Mouse (Mus musculus): ENCODE measurements around the gene Cep112. TPM values are rescaled to one million over a fixed set of nuclear protein-coding genes. Genes with fewer than 3 reads are reported as not detected.

Cep112 gene
- 14.4 and 16.6 TPM in 2 replicates for polyA plus RNA-seq (2015; fragmentation: Nextera tagmentation; extraction: Ambion mirVana)

DNA sequence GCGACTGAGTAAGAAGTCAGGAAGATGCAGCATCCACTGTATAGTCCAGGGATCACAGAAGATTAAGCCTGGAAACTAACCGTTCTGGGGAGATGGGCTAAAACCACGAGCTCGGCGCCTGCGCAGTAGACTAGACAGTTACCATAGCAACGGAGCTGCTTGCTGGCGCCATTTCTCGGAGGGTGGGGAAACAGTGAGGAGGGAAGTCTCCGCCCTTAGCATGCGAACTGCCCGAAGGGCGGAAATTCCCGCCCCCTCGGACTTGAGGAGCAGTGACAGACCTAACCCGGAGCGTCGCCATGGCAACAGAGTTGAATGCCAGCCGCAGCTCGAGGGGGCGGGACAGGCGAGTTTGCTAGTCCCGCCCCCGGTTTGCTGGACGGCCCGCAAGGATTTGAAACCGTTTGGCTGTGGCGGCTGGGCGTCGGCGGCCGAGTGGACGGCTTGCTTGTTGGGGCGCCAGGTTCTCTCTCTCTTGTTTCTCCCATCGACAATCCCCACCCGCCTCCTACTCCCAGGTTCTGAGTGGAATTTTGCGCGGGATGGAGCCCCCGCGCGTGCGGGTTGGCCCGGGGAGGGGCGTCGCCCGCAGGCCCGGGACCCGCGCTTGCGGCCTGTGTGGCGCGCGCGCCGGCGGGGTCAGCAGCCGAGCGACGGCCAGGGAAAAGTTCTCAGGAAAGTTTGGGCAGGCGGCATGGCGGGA, at the start of gene Cep112:
Cep112 (plus strand) TSS at position 304 of the 703 bp plus-strand sequence.
- no peaks in the 10 kb centered on the region for H3K36me3 ChIP-seq
- peak within 1 kb of the TSS; percentile 29; the same call in 1 of the 2 replicates for H3K27ac ChIP-seq (replicated peaks)

GRCm38 (mm10) chr11:108376815-108377214, 48.2 kb upstream of the Cep112 start:
- no peaks in the 10 kb centered on the region for H3K36me3 ChIP-seq
- ATAC-seq (ENCODE audit: insufficient number of reproducible peaks, low FRiP score, low TSS enrichment, low read depth), result no peak
- no peaks in the 10 kb centered on the region for H3K9me3 ChIP-seq (replicated peaks)
- H3K4me2 ChIP-seq (replicated peaks), result no peak overlapping the region
- H3K4me1 ChIP-seq, result peaks cover 4% of the 10 kb centered on the region; the same call in 1 of the 2 replicates
- no peak overlapping the region for H3K4me3 ChIP-seq (replicated peaks)
- no peak overlapping the region for H3K9ac ChIP-seq
- H3K27ac ChIP-seq (replicated peaks), result no peak overlapping the region
- H3K27me3 ChIP-seq, result no peaks in the 10 kb centered on the region
- 87% methylated on average over 7 of the region's 7 CpGs for WGBS

More for the DNA sequence above, at the start of gene Cep112:
- peak within 1 kb of the TSS; percentile 59 for H3K4me2 ChIP-seq (replicated peaks)
- 0 out of 2 replicates have a peak, but pooled peaks cover 4% of the 10 kb centered on the region for H3K27me3 ChIP-seq
- WGBS, result under 1% methylated on average over 61 of the region's 61 CpGs
- H3K4me1 ChIP-seq, result peaks cover 17% of the 10 kb centered on the region
- no peaks in the 10 kb centered on the region for H3K9me3 ChIP-seq (replicated peaks)
- peak within 1 kb of the TSS; percentile 56 for H3K9ac ChIP-seq
- peak; percentile 96 for ATAC-seq (ENCODE audit: insufficient number of reproducible peaks, low FRiP score, low TSS enrichment, low read depth)
- peak within 1 kb of the TSS; percentile 57 for H3K4me3 ChIP-seq (replicated peaks)

DNA sequence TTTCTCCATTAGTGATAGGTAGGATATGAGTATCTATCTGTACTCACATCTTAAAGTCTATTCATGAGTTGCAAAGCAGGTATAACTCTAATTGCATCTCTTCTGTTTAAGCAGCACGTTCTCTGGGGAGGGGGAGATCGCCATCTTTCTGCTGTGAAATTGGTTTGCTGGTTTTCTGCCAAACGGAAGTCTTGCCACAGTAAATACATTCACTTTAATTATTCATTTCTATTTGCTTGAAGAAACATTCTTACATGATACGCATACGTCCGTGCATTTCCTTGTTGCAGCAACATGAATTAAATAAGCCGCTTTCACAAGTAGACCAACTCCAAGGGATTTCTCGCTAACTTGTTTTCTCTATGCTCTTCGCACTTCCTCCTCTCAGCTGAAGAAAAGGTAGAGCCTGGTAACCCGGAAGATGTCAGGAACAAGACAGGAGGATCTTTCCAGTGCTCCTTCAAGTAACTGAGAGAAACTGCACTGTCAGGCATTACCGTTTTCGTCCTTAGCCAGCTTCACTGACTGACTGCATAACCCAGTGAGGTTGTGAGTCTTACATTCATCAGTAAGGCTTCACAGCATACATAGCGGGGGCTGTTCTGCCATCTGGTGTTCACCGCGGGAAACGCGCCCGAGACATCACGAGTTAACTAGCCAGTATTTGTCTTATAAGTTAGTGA, 47.2 kb upstream of the Cep112 start:
- H3K27me3 ChIP-seq, result no peaks in the 10 kb centered on the region
- ATAC-seq (ENCODE audit: insufficient number of reproducible peaks, low FRiP score, low TSS enrichment, low read depth), result 0 out of 2 replicates have a peak, but pooled peaks have one; percentile 51
- H3K9ac ChIP-seq, result no peak overlapping the region
- peaks cover 4% of the 10 kb centered on the region; the same call in 1 of the 2 replicates for H3K4me1 ChIP-seq
- WGBS, result 33% methylated on average over 19 of the region's 19 CpGs
- 0 out of 2 replicates have a peak overlapping the region, but pooled peaks have one; percentile 18 for H3K4me2 ChIP-seq (replicated peaks)
- H3K4me3 ChIP-seq (replicated peaks), result no peak overlapping the region
- H3K36me3 ChIP-seq, result no peaks in the 10 kb centered on the region
- no peak overlapping the region for H3K27ac ChIP-seq (replicated peaks)
- no peaks in the 10 kb centered on the region for H3K9me3 ChIP-seq (replicated peaks)

DNA sequence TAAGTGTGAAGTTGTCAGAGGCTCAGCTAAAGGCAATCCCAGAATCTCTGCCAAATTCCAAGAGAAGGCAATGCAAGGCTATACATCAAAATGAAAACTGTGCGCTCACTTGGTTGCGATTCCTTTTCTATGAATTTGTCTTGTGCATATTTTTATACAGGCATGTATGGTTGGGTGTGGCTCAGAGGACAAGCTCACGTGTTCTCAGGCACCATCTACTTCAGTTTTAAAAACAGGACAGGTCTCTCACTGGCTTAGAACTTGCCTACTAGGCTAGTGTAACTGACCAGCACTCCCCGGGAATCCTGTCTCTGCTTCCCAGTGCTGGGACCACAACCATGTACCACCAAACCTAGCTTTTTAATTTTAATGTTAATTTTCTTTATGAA, 46.6 kb upstream of the Cep112 start:
- 73% methylated on average over 4 of the region's 4 CpGs for WGBS
- no peak overlapping the region for H3K4me3 ChIP-seq (replicated peaks)

GRCm38 (mm10) chr11:108382664-108383063, 42.3 kb upstream of the Cep112 start:
- peaks cover 3% of the 10 kb centered on the region; the same call in 1 of the 2 replicates for H3K4me1 ChIP-seq
- no peak overlapping the region for H3K27ac ChIP-seq (replicated peaks)
- H3K9ac ChIP-seq, result no peak overlapping the region
- no peak overlapping the region for H3K4me2 ChIP-seq (replicated peaks)
- H3K36me3 ChIP-seq, result no peaks in the 10 kb centered on the region
- no peaks in the 10 kb centered on the region for H3K27me3 ChIP-seq
- no peak overlapping the region for H3K4me3 ChIP-seq (replicated peaks)
- H3K9me3 ChIP-seq (replicated peaks), result no peaks in the 10 kb centered on the region
- 82% methylated on average over 3 of the region's 3 CpGs for WGBS
- no peak for ATAC-seq (ENCODE audit: insufficient number of reproducible peaks, low FRiP score, low TSS enrichment, low read depth)

More for the DNA sequence above, 46.6 kb upstream of the Cep112 start:
- no peaks in the 10 kb centered on the region for H3K9me3 ChIP-seq (replicated peaks)
- H3K27ac ChIP-seq (replicated peaks), result no peak overlapping the region
- no peaks in the 10 kb centered on the region for H3K36me3 ChIP-seq
- H3K4me1 ChIP-seq, result peaks cover 4% of the 10 kb centered on the region; the same call in 1 of the 2 replicates
- H3K9ac ChIP-seq, result no peak overlapping the region
- no peaks in the 10 kb centered on the region for H3K27me3 ChIP-seq
- no peak overlapping the region for H3K4me2 ChIP-seq (replicated peaks)
- no peak for ATAC-seq (ENCODE audit: insufficient number of reproducible peaks, low FRiP score, low TSS enrichment, low read depth)

GRCm38 (mm10) chr11:108384920-108385665, 39.9 kb upstream of the Cep112 start:
- WGBS, result 69% methylated on average over 4 of the region's 4 CpGs

DNA sequence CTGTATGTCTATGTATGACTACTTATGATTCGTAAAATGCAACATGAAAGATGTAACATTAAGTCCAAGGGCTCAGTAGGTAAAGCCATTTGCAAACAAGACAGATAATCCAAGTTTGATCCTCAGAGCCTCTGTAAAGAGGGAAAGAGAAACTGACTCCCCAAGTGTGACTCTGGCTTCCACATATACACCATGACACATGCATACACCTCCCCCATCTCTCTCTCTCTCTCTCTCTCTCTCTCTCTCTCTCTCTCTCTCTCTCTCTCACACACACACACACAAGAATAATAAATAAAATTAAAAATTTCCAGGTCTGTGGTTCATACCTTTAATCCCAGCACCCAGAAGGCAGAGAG, 39.3 kb upstream of the Cep112 start:
- ATAC-seq (ENCODE audit: insufficient number of reproducible peaks, low FRiP score, low TSS enrichment, low read depth), result no peak
- H3K27me3 ChIP-seq, result no peaks in the 10 kb centered on the region
- H3K36me3 ChIP-seq, result no peaks in the 10 kb centered on the region
- no peak overlapping the region for H3K9ac ChIP-seq
- no peaks in the 10 kb centered on the region for H3K9me3 ChIP-seq (replicated peaks)
- H3K27ac ChIP-seq (replicated peaks), result no peak overlapping the region
- no peaks in the 10 kb centered on the region for H3K4me1 ChIP-seq
- H3K4me3 ChIP-seq (replicated peaks), result no peak overlapping the region
- H3K4me2 ChIP-seq (replicated peaks), result no peak overlapping the region
- 88% methylated on average over 1 of the region's 1 CpGs for WGBS

More at GRCm38 (mm10) chr11:108384920-108385665, 39.9 kb upstream of the Cep112 start:
- no peak overlapping the region for H3K27ac ChIP-seq (replicated peaks)
- no peak for ATAC-seq (ENCODE audit: insufficient number of reproducible peaks, low FRiP score, low TSS enrichment, low read depth)
- H3K4me3 ChIP-seq (replicated peaks), result no peak overlapping the region
- H3K9ac ChIP-seq, result no peak overlapping the region
- H3K27me3 ChIP-seq, result no peaks in the 10 kb centered on the region
- H3K9me3 ChIP-seq (replicated peaks), result no peaks in the 10 kb centered on the region
- no peak overlapping the region for H3K4me2 ChIP-seq (replicated peaks)
- H3K4me1 ChIP-seq, result no peaks in the 10 kb centered on the region
- no peaks in the 10 kb centered on the region for H3K36me3 ChIP-seq

DNA sequence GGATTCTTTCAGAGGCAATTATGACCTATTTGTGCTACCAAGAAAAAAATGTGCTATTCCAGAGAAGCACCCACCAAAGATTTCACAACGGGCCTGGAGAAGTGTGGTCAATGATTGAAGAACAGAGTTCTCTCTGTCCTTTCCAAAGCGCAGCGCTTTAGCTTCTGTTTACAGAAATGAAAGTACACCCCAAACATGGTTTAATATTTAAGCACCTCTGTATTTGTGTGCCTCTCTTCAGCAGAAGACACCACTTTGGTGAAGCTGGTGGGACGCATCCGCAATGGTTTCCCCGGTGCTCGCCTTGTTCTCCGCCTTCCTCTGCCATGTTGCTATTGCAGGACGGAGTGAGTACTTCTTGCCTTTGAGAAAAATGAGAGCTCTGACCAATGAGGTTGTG, 29.9 kb upstream of the Cep112 start:
- Histone ChIP-seq H3K36me3 (no peaks in the 10 kb centered on the region), H3K27me3 (no peaks in the 10 kb centered on the region), H3K9ac (no peak overlapping the region), H3K4me1 (no peaks in the 10 kb centered on the region), H3K9me3 (replicated peaks) (no peaks in the 10 kb centered on the region), H3K4me2 (replicated peaks) (no peak overlapping the region), H3K4me3 (replicated peaks) (no peak overlapping the region), H3K27ac (replicated peaks) (no peak overlapping the region)
- 91% methylated on average over 9 of the region's 9 CpGs for WGBS
- no peak for ATAC-seq (ENCODE audit: insufficient number of reproducible peaks, low FRiP score, low TSS enrichment, low read depth)

- H3K9ac ChIP-seq, result no peak overlapping the region
- WGBS, result 78% methylated on average over 7 of the region's 7 CpGs
- H3K9me3 ChIP-seq (replicated peaks), result no peaks in the 10 kb centered on the region
- H3K27ac ChIP-seq (replicated peaks), result no peak overlapping the region
- no peaks in the 10 kb centered on the region for H3K36me3 ChIP-seq
- ATAC-seq (ENCODE audit: insufficient number of reproducible peaks, low FRiP score, low TSS enrichment, low read depth), result no peak
- H3K4me2 ChIP-seq (replicated peaks), result no peak overlapping the region
- no peaks in the 10 kb centered on the region for H3K4me1 ChIP-seq
- no peaks in the 10 kb centered on the region for H3K27me3 ChIP-seq
- H3K4me3 ChIP-seq (replicated peaks), result no peak overlapping the region
These were observed 28.7 kb upstream of the Cep112 start for GRCm38 (mm10) chr11:108396076-108396829.

DNA sequence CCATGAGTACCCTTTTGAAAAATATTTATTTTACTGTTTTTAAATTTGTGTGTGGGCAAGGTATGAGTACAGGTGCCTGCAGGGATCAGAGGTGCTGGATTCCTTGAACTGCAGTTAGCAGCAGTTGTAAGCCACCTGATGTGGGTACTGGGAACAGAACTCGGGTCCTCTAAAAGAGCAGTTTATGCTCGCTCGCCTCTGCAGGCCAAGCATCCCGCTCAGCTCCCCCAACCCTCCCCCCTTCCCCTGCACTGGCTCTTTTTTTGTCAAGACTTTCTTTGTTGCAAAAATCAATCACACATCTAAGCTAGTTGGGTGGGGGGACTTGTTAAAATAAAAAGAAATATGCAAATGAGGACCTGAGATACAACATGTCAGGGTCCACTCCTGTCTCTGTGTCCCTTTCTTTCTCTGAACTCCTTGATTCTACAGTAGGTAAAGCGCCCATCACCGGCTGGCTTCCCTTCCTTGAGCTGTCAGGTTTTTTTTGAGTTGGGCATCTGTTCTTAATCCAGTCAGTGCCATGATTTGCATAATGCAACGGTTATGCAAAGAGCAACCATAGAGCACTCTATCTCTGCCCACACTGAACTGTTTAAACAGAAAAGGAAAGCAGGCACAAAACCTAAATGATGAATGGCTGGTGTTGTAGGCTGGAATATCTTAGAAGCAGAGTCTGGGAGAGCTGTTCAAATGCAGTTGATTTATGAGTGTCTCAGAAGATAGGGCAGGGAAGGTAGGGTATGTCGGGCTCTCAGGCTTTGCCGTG, 14.9 kb upstream of the Cep112 start:
- Histone ChIP-seq H3K27me3 (no peaks in the 10 kb centered on the region), H3K9me3 (replicated peaks) (no peaks in the 10 kb centered on the region), H3K4me1 (no peaks in the 10 kb centered on the region), H3K9ac (no peak overlapping the region), H3K27ac (replicated peaks) (no peak overlapping the region), H3K36me3 (no peaks in the 10 kb centered on the region), H3K4me3 (replicated peaks) (no peak overlapping the region), H3K4me2 (replicated peaks) (no peak overlapping the region)
- 45% methylated on average over 8 of the region's 9 CpGs for WGBS
- no peak for ATAC-seq (ENCODE audit: insufficient number of reproducible peaks, low FRiP score, low TSS enrichment, low read depth)
